Mouse (Mus musculus) leukemia stem cell, adult 10-12 weeks (primary cell): ENCODE results near the gene Lmo2. TPM values are rescaled to one million over a fixed set of nuclear protein-coding genes. Genes with fewer than 3 reads are reported as not detected.

Source experiments
- polyA plus RNA-seq: library from polyadenylated mRNA; stranded (reverse); fragments of >175 nt; gene quantifications from 2 replicates; pipeline ENCODE4 v1.2.3, GENCODE M21; 2012; ENCODE audit warnings: low replicate concordance

The Lmo2 gene
- polyA plus RNA-seq = 395 and 1,107 TPM in 2 replicates

GRCm38 (mm10) chr2:103957649-103958546 is at the start of gene Lmo2:
Gene Lmo2 (plus strand): TSS chr2:103957986.

GRCm38 (mm10) chr2:104027458-104028138 is 69.8 kb downstream of the Lmo2 start, which contains the start of gene Fbxo3:
Gene Fbxo3 (plus strand): TSS chr2:104027721.

GRCm38 (mm10) chr2:104028139-104028723 is 70.4 kb downstream of the Lmo2 start, which contains the start of gene 4931422A03Rik:
Gene 4931422A03Rik (minus strand): TSS chr2:104028361.

Other genes with a start within 250 kb of the Lmo2 start
- gene Nat10, start 196.7 kb upstream of the Lmo2 start, polyA plus RNA-seq = 5.5 and 16.5 TPM in 2 replicates
- 215 and 315 TPM in 2 replicates for gene Caprin1, start 160.3 kb upstream of the Lmo2 start, polyA plus RNA-seq
- gene Fbxo3, start 69.7 kb downstream of the Lmo2 start, polyA plus RNA-seq = 4.7 and 19.1 TPM in 2 replicates
- gene 4931422A03Rik, start 70.4 kb downstream of the Lmo2 start, polyA plus RNA-seq = not detected in 2 replicates
- 0.51 TPM in 1 of 2 replicates, not detected in the other for gene Gm10912, start 107.8 kb downstream of the Lmo2 start, polyA plus RNA-seq
- gene Gm10799, start 110.6 kb downstream of the Lmo2 start, polyA plus RNA-seq = not detected in 2 replicates
- gene Cd59b, start 111.9 kb downstream of the Lmo2 start, polyA plus RNA-seq = 0.53 TPM in 1 of 2 replicates, not detected in the other
- 3.0 and 3.9 TPM in 2 replicates for gene Cd59a, start 137.8 kb downstream of the Lmo2 start, polyA plus RNA-seq
- 0.84 TPM in 1 of 2 replicates, not detected in the other for gene A930018P22Rik, start 164.8 kb downstream of the Lmo2 start, polyA plus RNA-seq